Mouse (Mus musculus) spleen, adult 2 months (tissue): Measurements from ENCODE around the gene Sod1.
A peak's percentile ranks its signal among the peaks of the same experiment; 100 is the strongest.

Experiments used
- CTCF ChIP-seq: fragments of 200-500 bp; IDR thresholded peaks from 2 replicates; pipeline ENCODE4 v1.5.1; 2011; ENCODE audit warnings: mild to moderate bottlenecking, inconsistent platforms; ENCODE audit not compliant: insufficient read depth, insufficient read length, insufficient replicate concordance; ENCODE audit errors: extremely low read depth
- POLR2A ChIP-seq: fragments of 200-500 bp; IDR thresholded peaks from 2 replicates; pipeline ENCODE4 v1.6.1; 2011; ENCODE audit warnings: low read depth, low read length, inconsistent platforms

DNA sequence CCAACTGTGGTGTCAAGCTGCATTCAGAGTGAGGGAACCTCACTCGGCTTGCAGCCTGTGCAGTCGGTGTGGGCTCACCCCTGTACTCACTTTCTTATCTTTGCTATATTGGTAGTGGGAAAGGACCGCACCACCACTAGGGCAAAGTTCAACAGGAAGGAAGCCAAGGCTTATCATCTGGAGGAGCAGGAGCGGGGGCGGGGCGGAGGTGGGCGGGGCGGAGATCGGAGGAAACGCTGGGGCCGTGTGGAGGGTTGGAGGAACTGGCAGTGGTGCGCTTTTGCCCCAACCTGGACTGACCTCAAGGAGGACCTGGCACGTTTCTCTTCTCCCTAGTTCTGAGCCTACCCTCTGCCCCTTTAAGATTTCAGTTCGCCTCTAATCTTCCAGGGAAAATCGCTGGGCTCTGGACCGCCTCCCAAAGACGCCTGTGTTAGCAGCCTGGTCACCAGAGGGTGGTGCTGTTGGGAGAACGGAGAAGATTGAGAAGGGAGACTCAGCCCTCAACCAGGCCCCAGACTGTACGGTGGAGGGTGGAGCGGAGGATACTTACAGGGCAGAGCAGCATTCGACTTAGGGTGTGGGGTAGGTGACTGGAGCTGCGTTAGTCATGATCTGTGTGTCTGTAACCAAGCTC, 23.1 kb upstream of the Sod1 start:
- TF ChIP-seq CTCF (peak; percentile 48; the same call in 1 of the 2 replicates), POLR2A (no peak; the same call in 1 of the 2 replicates)
